Mouse (Mus musculus): ENCODE data around the gene Tfcp2.
"Not testable (repeated sequence)": the region's sequence is repeated elsewhere in the genome, so short reads cannot be mapped to it uniquely, and the experiment has no call there.

Tfcp2 gene

GRCm38 (mm10) chr15:100556378-100556777 is 4.6 kb upstream of the Tfcp2 start:
- DNase-seq (ENCODE audit: low spot score), result no peak

GRCm38 (mm10) chr15:100555965-100556364 is 4.2 kb upstream of the Tfcp2 start:
- DNase-seq (ENCODE audit: low spot score), result no peak

- no peak for DNase-seq (ENCODE audit: low spot score)
These were observed 1.5 kb downstream of the Tfcp2 start for GRCm38 (mm10) chr15:100550280-100550679.

- not testable (repeated sequence) for DNase-seq (ENCODE audit: low spot score)
These were observed 8.2 kb downstream of the Tfcp2 start for GRCm38 (mm10) chr15:100543651-100544030.

GRCm38 (mm10) chr15:100542876-100543650 is 8.7 kb downstream of the Tfcp2 start:
- DNase-seq (ENCODE audit: low spot score), result not testable (repeated sequence)

- no peak for DNase-seq (ENCODE audit: low spot score)
These were observed 10.4 kb downstream of the Tfcp2 start for GRCm38 (mm10) chr15:100541426-100541825.

GRCm38 (mm10) chr15:100541001-100541400 is 10.8 kb downstream of the Tfcp2 start:
- not testable (repeated sequence) for DNase-seq (ENCODE audit: low spot score)

GRCm38 (mm10) chr15:100539411-100539810 is 12.4 kb downstream of the Tfcp2 start:
- DNase-seq (ENCODE audit: low spot score), result no peak

- peak; percentile 51 for DNase-seq (ENCODE audit: low spot score)
These were observed 13.9 kb downstream of the Tfcp2 start for GRCm38 (mm10) chr15:100537913-100538312.

- DNase-seq (ENCODE audit: low spot score), result no peak
These were observed 23.9 kb downstream of the Tfcp2 start for GRCm38 (mm10) chr15:100527900-100528299.

- no peak for DNase-seq (ENCODE audit: low spot score)
These were observed 26.4 kb downstream of the Tfcp2 start for GRCm38 (mm10) chr15:100525405-100525804.

GRCm38 (mm10) chr15:100520306-100520705 is 31.5 kb downstream of the Tfcp2 start:
- DNase-seq (ENCODE audit: low spot score), result no peak

- DNase-seq (ENCODE audit: low spot score), result no peak
These were observed 36.7 kb downstream of the Tfcp2 start for GRCm38 (mm10) chr15:100515121-100515520.

- DNase-seq (ENCODE audit: low spot score), result no peak
These were observed 38.4 kb downstream of the Tfcp2 start for GRCm38 (mm10) chr15:100513387-100513786.

GRCm38 (mm10) chr15:100510072-100510471 is 41.7 kb downstream of the Tfcp2 start:
- no peak for DNase-seq (ENCODE audit: low spot score)

GRCm38 (mm10) chr15:100508454-100509167 is 43.2 kb downstream of the Tfcp2 start:
- no peak for DNase-seq (ENCODE audit: low spot score)

- not testable (repeated sequence) for DNase-seq (ENCODE audit: low spot score)
These were observed 52.3 kb downstream of the Tfcp2 start for GRCm38 (mm10) chr15:100499506-100499905.

GRCm38 (mm10) chr15:100495102-100495501 is 56.7 kb downstream of the Tfcp2 start, which contains the start of gene Csrnp2:
Gene Csrnp2, minus strand, starts transcription at chr15:100495488.
- peak; percentile 96 for DNase-seq (ENCODE audit: low spot score)

GRCm38 (mm10) chr15:100494647-100495046 is 57.2 kb downstream of the Tfcp2 start:
- peak; percentile 71 for DNase-seq (ENCODE audit: low spot score)

- DNase-seq (ENCODE audit: low spot score), result no peak
These were observed 59.8 kb downstream of the Tfcp2 start for GRCm38 (mm10) chr15:100491966-100492365.

GRCm38 (mm10) chr15:100489263-100489662 is 62.5 kb downstream of the Tfcp2 start:
- DNase-seq (ENCODE audit: low spot score), result no peak

- not testable (repeated sequence) for DNase-seq (ENCODE audit: low spot score)
These were observed 63.5 kb downstream of the Tfcp2 start for GRCm38 (mm10) chr15:100488297-100488696.

GRCm38 (mm10) chr15:100487050-100487449 is 64.8 kb downstream of the Tfcp2 start:
- DNase-seq (ENCODE audit: low spot score), result no peak
